Mouse (Mus musculus) liver, embryonic 16.5 days (tissue): ENCODE results near the gene Rnd1. TPM values are rescaled to one million over a fixed set of nuclear protein-coding genes. Genes with fewer than 3 reads are reported as not detected.

Experiments
- ATAC-seq: fragments of 200-750 bp; cut with Nextera tagmentation; 2 replicates; pipeline ENCODE4 v1.8.0; 2017; ENCODE audit warnings: low read depth, mild to moderate bottlenecking, moderate number of reproducible peaks, moderate library complexity
- H3K27ac ChIP-seq: fragments of 300-500 bp; sonication (generic); 2 replicates; pipeline ENCODE4 v1.5.1; 2014; ENCODE audit warnings: mild to moderate bottlenecking, low read length
- H3K27me3 ChIP-seq: fragments of 300-500 bp; sonication (generic); 2 replicates; pipeline ENCODE4 v1.6.1; 2014; ENCODE audit warnings: low read depth, low read length, mixed read lengths; ENCODE audit not compliant: control insufficient read depth, insufficient read depth
- H3K36me3 ChIP-seq: fragments of 300-500 bp; sonication (generic); 2 replicates; pipeline ENCODE4 v1.6.1; 2014; ENCODE audit warnings: mild to moderate bottlenecking; ENCODE audit not compliant: control insufficient read depth, insufficient read depth
- H3K4me1 ChIP-seq: fragments of 300-500 bp; sonication (generic); 2 replicates; pipeline ENCODE4 v1.6.1; 2014; ENCODE audit warnings: low read depth, low read length, mixed read lengths; ENCODE audit not compliant: control insufficient read depth
- H3K4me2 ChIP-seq: fragments of 300-500 bp; sonication (generic); 2 replicates; pipeline ENCODE4 v1.6.1; 2014; ENCODE audit warnings: low read depth, low read length, mixed read lengths
- H3K4me3 ChIP-seq: fragments of 300-500 bp; sonication (generic); 2 replicates; pipeline ENCODE4 v1.5.1; 2014; ENCODE audit warnings: low read depth, mild to moderate bottlenecking, low read length
- H3K9ac ChIP-seq: fragments of 300-500 bp; sonication (generic); 2 replicates; pipeline ENCODE4 v1.6.1; 2014; ENCODE audit warnings: low read depth, low read length
- H3K9me3 ChIP-seq: fragments of 300-500 bp; sonication (generic); replicated peaks from 2 replicates; pipeline ENCODE4 v1.6.1; 2016; ENCODE audit warnings: low read length; ENCODE audit not compliant: control insufficient read depth
- WGBS: fragments of 180-500 bp; shearing (Covaris S2); extraction: QIAGEN DNeasy Blood & Tissue Kit; methylation state at CpG from one replicate; pipeline ENCODE4 v1.1.7; 2014; ENCODE audit not compliant: insufficient replicate concordance; 5-methylcytosine and 5-hydroxymethylcytosine counted together
- polyA plus RNA-seq: library from polyadenylated mRNA; unstranded; fragments of >200 nt; fragmentation: Nextera tagmentation; extraction: Ambion mirVana; gene quantifications from 2 replicates; pipeline ENCODE4 v1.2.1, GENCODE M21; 2015

Gene Rnd1
- polyA plus RNA-seq, 1 experiment from 2014 or later: 1.1 TPM

DNA sequence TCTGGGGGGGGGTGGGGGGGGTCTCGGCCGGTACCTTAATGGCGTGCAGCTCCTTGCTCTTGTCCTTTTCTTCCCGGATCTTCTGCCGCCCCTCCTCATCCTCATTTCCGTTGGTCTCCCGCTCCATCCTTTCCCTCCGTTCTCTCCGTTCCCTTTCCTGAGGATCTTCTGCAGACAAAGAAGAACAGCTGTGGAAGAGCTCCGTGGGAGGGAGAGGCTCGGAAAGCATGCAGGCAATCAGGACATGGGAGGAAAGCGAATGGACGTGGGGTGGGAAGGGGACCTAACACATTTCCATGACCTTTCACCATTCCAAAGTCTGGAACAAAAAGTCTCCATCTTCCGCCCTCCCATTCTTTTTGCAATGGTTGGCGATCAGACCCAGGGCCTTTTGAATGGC is 25.8 kb downstream of the Rnd1 start:
- Histone ChIP-seq H3K4me1 (no peaks in the 10 kb centered on the region), H3K4me3 (no peak overlapping the region), H3K9me3 (no peaks in the 10 kb centered on the region), H3K4me2 (no peak overlapping the region), H3K27ac (no peak overlapping the region), H3K27me3 (no peaks in the 10 kb centered on the region), H3K36me3 (peaks cover 82% of the 10 kb centered on the region), H3K9ac (no peak overlapping the region)
- no peak for ATAC-seq
- 88% methylated on average over 15 of the region's 15 CpGs for WGBS

DNA sequence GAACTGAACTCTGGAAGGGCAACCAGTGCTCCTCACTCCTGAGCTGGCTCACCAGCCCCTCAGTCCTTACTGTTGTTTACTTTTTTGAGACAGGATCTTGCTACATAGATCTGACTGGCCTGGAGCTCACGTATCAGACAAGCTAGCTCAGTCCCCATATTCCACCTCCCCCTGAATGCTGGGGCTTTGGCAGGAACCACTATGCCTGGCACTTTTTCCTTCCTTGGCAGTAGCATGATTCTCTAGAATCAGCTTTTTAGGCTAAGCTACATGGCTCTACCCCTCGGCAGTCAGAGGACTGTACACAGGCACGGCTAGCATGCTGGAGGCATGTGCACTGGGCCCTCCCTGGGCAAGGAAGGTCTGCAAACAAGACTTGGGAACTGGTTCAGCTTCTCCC is 29.2 kb downstream of the Rnd1 start:
- WGBS: 92% methylated on average over 3 of the region's 3 CpGs
- Histone ChIP-seq H3K4me3 (no peak overlapping the region), H3K27me3 (no peaks in the 10 kb centered on the region), H3K4me2 (no peak overlapping the region), H3K9me3 (no peaks in the 10 kb centered on the region), H3K36me3 (peaks cover 79% of the 10 kb centered on the region), H3K4me1 (no peaks in the 10 kb centered on the region), H3K27ac (no peak overlapping the region), H3K9ac (no peak overlapping the region)
- ATAC-seq: no peak

GRCm38 (mm10) chr15:98647308-98647707 is 30.0 kb downstream of the Rnd1 start:
- Histone ChIP-seq H3K36me3 (peaks cover 72% of the 10 kb centered on the region), H3K9ac (no peak overlapping the region), H3K9me3 (no peaks in the 10 kb centered on the region), H3K27ac (no peak overlapping the region), H3K4me3 (no peak overlapping the region), H3K27me3 (no peaks in the 10 kb centered on the region), H3K4me2 (no peak overlapping the region), H3K4me1 (no peaks in the 10 kb centered on the region)
- ATAC-seq: no peak
- 88% methylated on average over 10 of the region's 10 CpGs for WGBS

- Histone ChIP-seq H3K4me3 (no peak overlapping the region), H3K9ac (no peak overlapping the region), H3K27ac (no peak overlapping the region), H3K9me3 (no peaks in the 10 kb centered on the region), H3K36me3 (peaks cover 66% of the 10 kb centered on the region), H3K27me3 (no peaks in the 10 kb centered on the region), H3K4me1 (no peaks in the 10 kb centered on the region), H3K4me2 (no peak overlapping the region)
- no peak for ATAC-seq
- WGBS: 73% methylated on average over 8 of the region's 8 CpGs
These were observed 30.5 kb downstream of the Rnd1 start for GRCm38 (mm10) chr15:98646737-98647136.

GRCm38 (mm10) chr15:98645057-98646026 is 31.9 kb downstream of the Rnd1 start:
- H3K4me2 ChIP-seq: no peak overlapping the region
- no peak overlapping the region for H3K27ac ChIP-seq
- H3K9me3 ChIP-seq: no peaks in the 10 kb centered on the region
- H3K27me3 ChIP-seq: no peaks in the 10 kb centered on the region
- no peak for ATAC-seq
- H3K9ac ChIP-seq: no peak overlapping the region
- WGBS: 79% methylated on average over 24 of the region's 24 CpGs
- H3K4me1 ChIP-seq: no peaks in the 10 kb centered on the region
- no peak overlapping the region for H3K4me3 ChIP-seq
- peaks cover 52% of the 10 kb centered on the region for H3K36me3 ChIP-seq

- WGBS: 86% methylated on average over 12 of the region's 12 CpGs
- no peak overlapping the region for H3K9ac ChIP-seq
- H3K27ac ChIP-seq: no peak overlapping the region
- no peaks in the 10 kb centered on the region for H3K4me1 ChIP-seq
- no peaks in the 10 kb centered on the region for H3K9me3 ChIP-seq
- no peak for ATAC-seq
- peaks cover 43% of the 10 kb centered on the region for H3K36me3 ChIP-seq
- no peak overlapping the region for H3K4me2 ChIP-seq
- H3K27me3 ChIP-seq: peaks cover 4% of the 10 kb centered on the region
- no peak overlapping the region for H3K4me3 ChIP-seq
These were observed 32.9 kb downstream of the Rnd1 start for GRCm38 (mm10) chr15:98644406-98644805.

DNA sequence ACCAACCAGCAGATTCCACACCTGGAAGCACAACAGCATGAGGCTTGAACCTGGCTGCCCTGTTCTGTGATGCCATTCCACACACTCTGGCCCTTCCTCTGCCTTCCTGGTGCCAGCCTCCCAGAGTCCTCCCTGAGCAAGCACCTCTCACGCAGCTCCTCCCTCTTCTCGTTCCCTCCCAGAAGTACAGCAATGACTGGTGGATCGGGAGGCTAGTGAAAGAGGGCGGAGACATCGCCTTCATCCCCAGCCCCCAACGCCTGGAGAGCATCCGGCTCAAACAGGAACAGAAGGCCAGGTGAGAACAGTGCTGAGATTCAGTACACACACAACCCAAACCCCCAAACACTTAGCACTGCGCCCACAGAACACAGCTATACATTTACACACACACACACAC is 37.1 kb downstream of the Rnd1 start:
- no peak for ATAC-seq
- peaks cover 28% of the 10 kb centered on the region for H3K27me3 ChIP-seq
- WGBS: 19% methylated on average over 8 of the region's 8 CpGs

GRCm38 (mm10) chr15:98637155-98637554 is 40.1 kb downstream of the Rnd1 start:
- Histone ChIP-seq H3K36me3 (no peaks in the 10 kb centered on the region), H3K4me2 (no peak overlapping the region), H3K9ac (no peak overlapping the region), H3K27ac (no peak overlapping the region), H3K27me3 (peaks cover 58% of the 10 kb centered on the region), H3K9me3 (no peaks in the 10 kb centered on the region), H3K4me3 (no peak overlapping the region), H3K4me1 (peaks cover 8% of the 10 kb centered on the region; the same call in 1 of the 2 replicates)
- no peak for ATAC-seq
- 46% methylated on average over 3 of the region's 3 CpGs for WGBS

More for the DNA sequence above, 37.1 kb downstream of the Rnd1 start:
- H3K4me2 ChIP-seq: no peak overlapping the region
- no peak overlapping the region for H3K9ac ChIP-seq
- H3K9me3 ChIP-seq: no peaks in the 10 kb centered on the region
- peaks cover under 1% of the 10 kb centered on the region; the same call in 1 of the 2 replicates for H3K4me1 ChIP-seq
- no peak overlapping the region for H3K4me3 ChIP-seq
- H3K36me3 ChIP-seq: peaks cover 4% of the 10 kb centered on the region
- H3K27ac ChIP-seq: no peak overlapping the region

DNA sequence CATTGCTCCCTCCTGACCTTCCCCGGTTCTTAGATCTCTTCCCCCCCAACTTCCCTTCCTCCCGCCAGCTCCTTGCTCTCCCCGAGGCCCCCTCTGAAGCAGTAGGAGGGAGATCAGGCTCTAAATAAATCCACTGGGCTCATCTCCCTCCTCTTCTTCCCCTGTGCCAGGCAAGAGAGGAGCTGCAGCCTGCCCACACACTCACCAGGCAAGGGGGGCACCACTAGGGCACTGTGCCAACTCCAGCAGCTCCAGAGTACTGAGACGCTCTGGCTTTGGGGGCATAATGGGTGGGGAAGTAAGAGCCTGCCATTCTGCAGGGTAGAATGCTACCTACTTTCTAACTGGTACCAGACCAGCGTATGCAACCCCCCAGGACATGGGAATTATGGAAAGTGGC is 40.7 kb downstream of the Rnd1 start:
- peaks cover 65% of the 10 kb centered on the region for H3K27me3 ChIP-seq
- no peaks in the 10 kb centered on the region for H3K9me3 ChIP-seq
- no peak overlapping the region for H3K9ac ChIP-seq
- ATAC-seq: no peak
- H3K4me3 ChIP-seq: no peak overlapping the region
- H3K4me2 ChIP-seq: no peak overlapping the region
- H3K36me3 ChIP-seq: no peaks in the 10 kb centered on the region
- peaks cover 10% of the 10 kb centered on the region for H3K4me1 ChIP-seq
- H3K27ac ChIP-seq: no peak overlapping the region
- WGBS: 36% methylated on average over 5 of the region's 5 CpGs
